Mouse (Mus musculus): ENCODE measurements around the gene Gm45717.

DNA sequence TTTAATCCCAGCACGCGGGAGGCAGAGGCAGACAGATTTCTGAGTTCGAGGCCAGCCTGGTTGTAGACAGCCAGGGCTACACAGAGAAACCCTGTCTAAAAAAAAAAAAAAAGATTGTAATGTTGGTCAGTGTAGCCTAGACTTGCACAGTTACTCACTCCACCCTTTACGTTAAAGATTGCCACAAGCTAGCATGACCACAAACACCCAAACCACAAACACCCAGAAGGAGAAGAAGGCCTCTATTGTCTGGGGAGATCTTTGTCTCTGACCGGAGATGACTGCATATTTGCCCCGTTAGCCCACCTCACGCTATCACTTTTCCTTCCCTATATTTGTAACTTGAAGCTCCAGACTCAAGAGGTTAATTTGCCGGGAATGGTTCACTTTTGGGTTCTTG is 26.0 kb upstream of the Gm45717 start:
- TF ChIP-seq POLR2A (IDR thresholded peaks at IDR 0.05; ENCODE audit: insufficient read depth, low read depth, low read length), result no peak
- no peak for TF ChIP-seq CTCF (IDR thresholded peaks at IDR 0.05)
